Mouse (Mus musculus) E14TG2a.4 (cell line): Measurements from ENCODE around the gene BC055324.

Experiments
- CTCF ChIP-seq: conservative IDR thresholded peaks from 2 replicates; pipeline ENCODE4 v1.5.1; 2014; ENCODE audit warnings: low read length
- NANOG ChIP-seq: IDR thresholded peaks from 2 replicates; pipeline ENCODE4 v1.6.1; 2014; ENCODE audit warnings: borderline replicate concordance, low read length, mixed read lengths

DNA sequence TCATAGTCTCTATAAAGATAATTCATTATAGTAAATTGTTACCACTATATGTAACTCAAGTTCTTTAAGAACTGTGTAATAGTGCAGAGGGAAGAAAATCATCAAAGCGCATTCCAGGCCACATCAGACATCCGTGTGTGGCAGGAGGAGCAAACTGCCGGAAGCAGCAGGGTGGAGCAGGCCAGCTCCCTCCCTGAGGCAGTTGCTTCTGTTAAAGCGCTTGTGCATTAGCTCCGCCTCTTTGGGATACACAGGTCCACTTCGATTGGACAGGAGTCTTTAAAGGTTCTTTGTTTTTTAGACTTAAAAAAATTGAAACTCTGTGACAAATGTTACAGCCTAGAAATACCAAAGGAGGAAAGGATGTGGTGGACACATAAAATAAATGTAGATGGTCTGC, 52.5 kb downstream of the BC055324 start:
- TF ChIP-seq CTCF, result no peak
- TF ChIP-seq NANOG, result no peak
